Mouse (Mus musculus): ENCODE data around the gene Cacnb3.

GRCm38 (mm10) chr15:98673732-98674131 is 43.1 kb downstream of the Cacnb3 start:
- TF ChIP-seq CTCF (IDR thresholded peaks at IDR 0.05; ENCODE audit: low read depth) (no peak), EP300 (IDR thresholded peaks at IDR 0.05; ENCODE audit: low read depth) (no peak)

All from heart, postnatal 0 days (tissue).